Mouse (Mus musculus): Measurements from ENCODE around the gene Il5ra. TPM values are rescaled to one million over a fixed set of nuclear protein-coding genes. Genes with fewer than 3 reads are reported as not detected.

Gene Il5ra
- polyA plus RNA-seq, 1 experiment from 2014 or later = 0.14 TPM

DNA sequence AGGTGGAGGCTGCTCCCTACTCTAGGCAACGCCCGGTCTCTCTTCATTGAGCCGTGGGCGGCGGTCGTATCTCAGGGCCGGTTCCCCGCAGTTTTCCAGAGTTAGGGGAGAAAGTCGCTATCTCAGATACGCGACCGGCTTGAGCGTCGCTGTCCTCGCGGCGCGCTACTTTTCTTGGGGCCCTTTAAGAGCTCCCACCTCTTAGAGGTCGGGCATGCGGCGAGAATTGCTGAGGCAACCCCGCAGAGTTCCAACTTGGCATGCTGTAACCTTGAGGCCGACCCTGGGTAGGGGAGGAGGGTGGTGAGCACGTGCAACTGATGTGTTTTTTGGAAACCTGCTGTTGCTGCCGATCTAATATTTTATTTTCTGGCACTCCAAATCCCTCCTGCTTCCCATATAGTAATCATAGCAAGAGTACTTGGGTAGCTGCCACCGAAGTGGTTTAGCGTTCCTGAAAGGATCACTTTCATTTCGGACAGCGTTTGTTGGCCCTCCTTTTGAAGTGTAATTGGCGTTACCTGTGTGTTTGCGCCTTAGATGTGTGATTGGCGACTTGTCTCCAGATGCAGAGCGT lies 20.5 kb upstream of the Il5ra start:
- peak overlapping the region; percentile 80 for H3K4me2 ChIP-seq
- H3K9me3 ChIP-seq (ENCODE audit: control insufficient read depth, low read length) = no peaks in the 10 kb centered on the region
- H3K4me1 ChIP-seq (replicated peaks; ENCODE audit: control insufficient read depth, insufficient read depth, low read length) = peaks cover 8% of the 10 kb centered on the region
- no peaks in the 10 kb centered on the region for H3K27me3 ChIP-seq (replicated peaks; ENCODE audit: control insufficient read depth, insufficient read depth, low read length)
- H3K27ac ChIP-seq (ENCODE audit: low read depth, low read length) = peak overlapping the region; percentile 16; the same call in 1 of the 2 replicates
- peaks cover 4% of the 10 kb centered on the region; the same call in 1 of the 2 replicates for H3K36me3 ChIP-seq (ENCODE audit: control insufficient read depth, insufficient read depth, low read length)
- H3K4me3 ChIP-seq (ENCODE audit: low read depth, low read length) = peak overlapping the region; percentile 77
- peak overlapping the region; percentile 73 for H3K9ac ChIP-seq (ENCODE audit: low read depth, low read length)
- no peak for DNase-seq (ENCODE audit: low spot score)
- 1% methylated on average over 33 of the region's 33 CpGs for WGBS
- ATAC-seq (replicated peaks; ENCODE audit: low FRiP score) = peak; percentile 78

DNA sequence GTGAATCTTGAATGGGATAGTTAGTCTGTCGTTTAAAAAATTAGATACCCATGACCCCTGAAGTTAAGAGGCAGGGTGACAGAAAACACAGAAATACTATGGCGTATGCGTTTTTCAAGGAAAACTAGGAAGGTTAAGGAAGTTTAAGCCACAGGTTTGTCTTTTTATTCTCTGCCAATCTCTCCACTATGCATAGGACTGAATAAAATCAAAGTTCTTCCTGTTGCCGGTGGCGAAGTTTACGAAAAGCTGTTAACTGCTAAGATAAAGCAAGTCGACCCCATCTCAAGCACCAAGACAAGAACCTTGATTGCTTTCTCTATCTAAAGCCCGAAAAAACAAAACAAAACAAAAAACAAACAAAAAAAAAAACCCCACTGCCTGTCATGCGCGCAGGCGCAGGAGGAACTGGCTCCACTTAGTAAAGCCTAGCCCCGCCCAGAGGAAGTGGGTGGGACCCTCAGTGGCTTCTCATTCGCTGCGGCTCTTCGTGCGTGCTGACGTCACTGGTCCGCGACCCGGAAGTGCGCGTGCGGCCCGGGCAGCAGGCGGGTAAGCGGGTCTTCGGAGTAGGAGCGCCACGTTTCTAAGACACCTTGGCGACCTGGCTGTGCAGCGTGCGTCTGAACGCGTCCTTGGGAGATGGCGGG lies 19.9 kb upstream of the Il5ra start, which contains the start of gene Trnt1:
Gene Trnt1 (plus strand): TSS at position 481 of the 650 bp plus-strand sequence.
- Histone ChIP-seq H3K9me3 (ENCODE audit: control insufficient read depth, low read length) (no peaks in the 10 kb centered on the region), H3K4me1 (replicated peaks; ENCODE audit: control insufficient read depth, insufficient read depth, low read length) (peaks cover 8% of the 10 kb centered on the region), H3K36me3 (ENCODE audit: control insufficient read depth, insufficient read depth, low read length) (peaks cover 3% of the 10 kb centered on the region; the same call in 1 of the 2 replicates), H3K4me2 (peak within 1 kb of the TSS; percentile 80), H3K27ac (ENCODE audit: low read depth, low read length) (peak within 1 kb of the TSS; percentile 16; the same call in 1 of the 2 replicates), H3K9ac (ENCODE audit: low read depth, low read length) (peak within 1 kb of the TSS; percentile 73), H3K27me3 (replicated peaks; ENCODE audit: control insufficient read depth, insufficient read depth, low read length) (no peaks in the 10 kb centered on the region), H3K4me3 (ENCODE audit: low read depth, low read length) (peak within 1 kb of the TSS; percentile 77)
- WGBS = 5% methylated on average over 34 of the region's 35 CpGs
- DNase-seq (ENCODE audit: low spot score) = peak; percentile 95
- peak; percentile 99 for ATAC-seq (replicated peaks; ENCODE audit: low FRiP score)

DNA sequence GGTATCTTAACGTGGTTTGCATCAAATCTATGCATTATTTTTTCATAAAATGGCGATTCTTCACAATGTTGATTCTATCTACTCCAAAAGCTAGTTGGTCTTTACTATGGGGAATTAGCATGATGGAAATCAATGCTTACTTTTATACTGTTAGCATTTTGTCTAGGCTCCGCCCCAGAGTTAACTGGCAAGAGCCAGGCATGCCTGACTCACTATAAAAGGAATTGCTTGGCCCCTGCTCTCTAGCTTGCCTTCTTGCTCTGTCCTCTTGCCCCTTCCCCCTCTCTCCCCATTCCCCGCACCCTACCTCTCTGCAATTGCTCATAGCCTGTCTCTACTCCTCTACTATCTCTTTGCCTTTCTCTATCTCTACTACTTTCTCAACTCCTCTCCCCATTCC lies 17.9 kb upstream of the Il5ra start:
- Histone ChIP-seq H3K27me3 (replicated peaks; ENCODE audit: control insufficient read depth, insufficient read depth, low read length) (no peaks in the 10 kb centered on the region), H3K4me2 (no peak overlapping the region), H3K4me3 (ENCODE audit: low read depth, low read length) (no peak overlapping the region), H3K4me1 (replicated peaks; ENCODE audit: control insufficient read depth, insufficient read depth, low read length) (peaks cover 8% of the 10 kb centered on the region), H3K9ac (ENCODE audit: low read depth, low read length) (no peak overlapping the region), H3K27ac (ENCODE audit: low read depth, low read length) (no peak overlapping the region), H3K9me3 (ENCODE audit: control insufficient read depth, low read length) (no peaks in the 10 kb centered on the region), H3K36me3 (ENCODE audit: control insufficient read depth, insufficient read depth, low read length) (peaks cover 3% of the 10 kb centered on the region; the same call in 1 of the 2 replicates)
- no peak for ATAC-seq (replicated peaks; ENCODE audit: low FRiP score)
- 68% methylated on average over 4 of the region's 4 CpGs for WGBS
- no peak for DNase-seq (ENCODE audit: low spot score)

DNA sequence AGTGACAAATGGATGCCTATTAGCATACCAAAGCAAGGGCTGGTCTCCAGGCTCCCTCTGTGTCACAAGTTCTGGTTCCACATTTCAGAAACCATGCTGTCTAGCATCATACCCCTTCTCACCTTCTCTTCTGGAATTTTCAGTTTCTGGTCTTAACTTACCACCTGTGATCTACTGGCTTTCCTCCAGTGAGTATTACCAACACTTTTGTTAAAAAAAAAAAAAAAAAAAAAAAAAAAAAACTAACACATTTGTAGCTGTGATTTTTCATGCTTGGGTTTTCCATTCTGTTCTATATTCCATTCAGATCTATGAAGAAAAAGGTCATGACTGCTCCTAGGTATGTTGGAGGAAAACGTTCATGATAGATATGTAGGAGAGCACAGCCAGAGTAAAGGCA lies 17.1 kb upstream of the Il5ra start:
- no peak overlapping the region for H3K4me2 ChIP-seq
- DNase-seq (ENCODE audit: low spot score) (no peak), ATAC-seq (replicated peaks; ENCODE audit: low FRiP score) (no peak)
- no peak overlapping the region for H3K9ac ChIP-seq (ENCODE audit: low read depth, low read length)
- H3K27me3 ChIP-seq (replicated peaks; ENCODE audit: control insufficient read depth, insufficient read depth, low read length) = no peaks in the 10 kb centered on the region
- no peak overlapping the region for H3K4me3 ChIP-seq (ENCODE audit: low read depth, low read length)
- H3K4me1 ChIP-seq (replicated peaks; ENCODE audit: control insufficient read depth, insufficient read depth, low read length) = peaks cover 8% of the 10 kb centered on the region
- no peaks in the 10 kb centered on the region for H3K9me3 ChIP-seq (ENCODE audit: control insufficient read depth, low read length)
- H3K36me3 ChIP-seq (ENCODE audit: control insufficient read depth, insufficient read depth, low read length) = no peaks in the 10 kb centered on the region
- WGBS = 78% methylated on average over 1 of the region's 1 CpGs
- H3K27ac ChIP-seq (ENCODE audit: low read depth, low read length) = no peak overlapping the region

DNA sequence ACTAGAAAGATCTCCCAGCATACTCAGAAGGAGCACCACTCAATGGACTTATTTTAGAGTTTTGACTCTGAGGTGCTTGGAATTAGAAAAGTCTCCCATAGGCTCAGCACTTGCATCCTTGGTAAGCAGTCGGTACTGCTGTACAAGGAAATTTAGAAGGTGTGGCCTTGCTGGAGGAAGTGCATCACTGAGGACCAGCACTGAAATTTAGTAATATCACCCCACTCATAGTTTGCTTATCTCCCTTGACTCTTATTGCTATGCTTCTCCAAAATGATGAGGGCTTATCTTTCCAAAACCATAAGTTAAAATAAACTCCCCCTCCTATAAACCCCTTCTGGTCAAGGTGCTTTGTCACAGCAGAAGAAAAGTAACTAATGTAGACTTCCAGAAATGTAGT lies 12.6 kb upstream of the Il5ra start:
- Histone ChIP-seq H3K4me3 (ENCODE audit: low read depth, low read length) (no peak overlapping the region), H3K4me2 (no peak overlapping the region), H3K9me3 (ENCODE audit: control insufficient read depth, low read length) (no peaks in the 10 kb centered on the region), H3K4me1 (replicated peaks; ENCODE audit: control insufficient read depth, insufficient read depth, low read length) (no peaks in the 10 kb centered on the region), H3K27ac (ENCODE audit: low read depth, low read length) (no peak overlapping the region), H3K27me3 (replicated peaks; ENCODE audit: control insufficient read depth, insufficient read depth, low read length) (no peaks in the 10 kb centered on the region), H3K36me3 (ENCODE audit: control insufficient read depth, insufficient read depth, low read length) (no peaks in the 10 kb centered on the region), H3K9ac (ENCODE audit: low read depth, low read length) (no peak overlapping the region)
- DNase-seq (ENCODE audit: low spot score) = no peak
- ATAC-seq (replicated peaks; ENCODE audit: low FRiP score) = peak; percentile 47; the same call in 1 of the 2 replicates
- WGBS = 50% methylated on average over 1 of the region's 1 CpGs

DNA sequence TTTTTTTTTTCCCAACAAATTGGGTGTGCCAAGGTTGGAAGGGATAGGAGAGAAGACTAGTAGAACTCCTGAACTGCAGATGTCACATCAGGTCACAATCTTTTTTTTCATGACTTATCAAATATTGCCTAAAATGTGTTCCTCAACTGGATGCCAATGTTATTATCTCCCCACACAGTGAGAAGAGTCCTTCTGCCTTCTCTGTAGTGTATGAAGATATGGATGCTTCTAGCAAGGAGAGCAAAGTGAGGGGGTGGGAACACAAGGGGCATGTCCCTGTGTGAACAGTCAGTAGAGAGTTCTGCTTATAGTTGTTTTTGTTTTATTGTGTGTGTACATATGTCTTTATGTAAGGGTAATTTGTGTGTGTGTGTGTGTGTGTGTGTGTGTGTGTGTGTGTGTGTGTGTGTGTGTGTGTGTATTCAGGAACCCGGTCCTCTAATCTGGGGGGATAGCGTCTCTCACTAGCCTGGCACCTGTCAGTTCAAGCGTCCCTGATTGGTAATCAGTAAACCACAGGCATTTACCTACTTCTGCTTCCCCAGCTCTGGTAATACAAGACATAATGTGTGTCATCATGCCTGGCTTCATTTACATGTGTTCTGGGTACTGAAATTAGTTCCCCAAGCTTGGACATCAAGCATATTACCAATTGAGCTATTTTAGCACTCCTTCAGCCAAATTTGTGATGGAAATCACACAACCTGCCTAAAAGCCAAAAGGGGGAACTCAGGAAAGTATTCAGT lies 11.8 kb upstream of the Il5ra start:
- DNase-seq (ENCODE audit: low spot score) = no peak
- WGBS = 43% methylated on average over 3 of the region's 3 CpGs
- no peak; the same call in 1 of the 2 replicates for ATAC-seq (replicated peaks; ENCODE audit: low FRiP score)
- Histone ChIP-seq H3K27me3 (replicated peaks; ENCODE audit: control insufficient read depth, insufficient read depth, low read length) (no peaks in the 10 kb centered on the region), H3K36me3 (ENCODE audit: control insufficient read depth, insufficient read depth, low read length) (no peaks in the 10 kb centered on the region), H3K9me3 (ENCODE audit: control insufficient read depth, low read length) (no peaks in the 10 kb centered on the region), H3K27ac (ENCODE audit: low read depth, low read length) (no peak overlapping the region), H3K4me1 (replicated peaks; ENCODE audit: control insufficient read depth, insufficient read depth, low read length) (no peaks in the 10 kb centered on the region), H3K4me2 (no peak overlapping the region), H3K4me3 (ENCODE audit: low read depth, low read length) (no peak overlapping the region), H3K9ac (ENCODE audit: low read depth, low read length) (no peak overlapping the region)

DNA sequence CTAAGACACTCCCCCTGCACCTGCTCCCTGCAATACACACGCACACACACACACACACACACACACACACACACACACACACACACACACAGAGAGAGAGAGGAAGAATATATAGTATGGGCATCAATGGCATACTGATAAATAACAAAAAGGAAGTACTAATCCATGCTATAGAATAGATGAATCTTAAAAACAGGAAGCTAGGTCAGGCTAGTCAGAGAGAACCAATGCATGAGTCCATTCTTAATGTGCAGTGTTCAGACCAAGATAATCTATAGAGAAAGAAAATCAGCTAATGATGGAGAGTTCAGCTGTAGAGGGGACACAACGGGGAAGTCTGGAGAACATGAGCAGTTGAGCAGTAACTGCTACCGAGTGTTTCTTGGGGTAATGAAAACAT lies 9.5 kb upstream of the Il5ra start:
- Histone ChIP-seq H3K4me1 (replicated peaks; ENCODE audit: control insufficient read depth, insufficient read depth, low read length) (no peaks in the 10 kb centered on the region), H3K27me3 (replicated peaks; ENCODE audit: control insufficient read depth, insufficient read depth, low read length) (no peaks in the 10 kb centered on the region), H3K4me2 (no peak overlapping the region), H3K4me3 (ENCODE audit: low read depth, low read length) (no peak overlapping the region), H3K9me3 (ENCODE audit: control insufficient read depth, low read length) (no peaks in the 10 kb centered on the region), H3K9ac (ENCODE audit: low read depth, low read length) (no peak overlapping the region), H3K36me3 (ENCODE audit: control insufficient read depth, insufficient read depth, low read length) (no peaks in the 10 kb centered on the region), H3K27ac (ENCODE audit: low read depth, low read length) (no peak overlapping the region)
- DNase-seq (ENCODE audit: low spot score) = no peak
- 69% methylated on average over 3 of the region's 3 CpGs for WGBS
- ATAC-seq (replicated peaks; ENCODE audit: low FRiP score) = no peak

DNA sequence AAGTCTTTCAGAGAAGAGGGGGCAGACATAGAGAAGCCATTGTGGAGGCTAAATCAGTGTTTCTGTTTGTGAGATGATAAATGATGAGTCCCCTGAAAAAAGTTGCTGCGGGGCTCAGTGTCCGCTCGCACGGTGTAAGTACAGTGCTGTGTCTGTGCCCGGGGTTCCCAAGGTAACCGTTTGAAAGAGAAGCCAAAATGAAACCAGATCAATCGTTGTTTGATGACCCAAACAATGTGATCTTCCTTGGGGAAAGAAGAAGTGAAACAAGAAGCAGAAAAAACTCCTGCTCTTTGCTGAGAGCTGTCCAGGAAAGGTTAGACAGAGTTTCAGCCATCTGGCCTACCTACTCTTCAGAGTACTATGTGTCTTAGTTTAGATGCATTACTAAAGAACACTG lies 1.5 kb upstream of the Il5ra start:
- no peak for ATAC-seq (replicated peaks; ENCODE audit: low FRiP score)
- DNase-seq (ENCODE audit: low spot score) = no peak
- Histone ChIP-seq H3K4me3 (ENCODE audit: low read depth, low read length) (no peak overlapping the region), H3K4me1 (replicated peaks; ENCODE audit: control insufficient read depth, insufficient read depth, low read length) (no peaks in the 10 kb centered on the region), H3K36me3 (ENCODE audit: control insufficient read depth, insufficient read depth, low read length) (no peaks in the 10 kb centered on the region), H3K27me3 (replicated peaks; ENCODE audit: control insufficient read depth, insufficient read depth, low read length) (no peaks in the 10 kb centered on the region), H3K4me2 (no peak overlapping the region), H3K9me3 (ENCODE audit: control insufficient read depth, low read length) (no peaks in the 10 kb centered on the region), H3K9ac (ENCODE audit: low read depth, low read length) (no peak overlapping the region), H3K27ac (ENCODE audit: low read depth, low read length) (no peak overlapping the region)
- 90% methylated on average over 7 of the region's 7 CpGs for WGBS
